Mouse (Mus musculus) testis, postnatal 14 days (tissue): ENCODE measurements around the gene Gm16405.
"Not testable (repeated sequence)": the region's sequence is repeated elsewhere in the genome, so short reads cannot be mapped to it uniquely, and the experiment has no call there.

Experiments used
- DNase-seq: peaks from one replicate; pipeline ENCODE4 v3.0.0; 2021; ENCODE audit warnings: low spot score

Gene Gm16405

DNA sequence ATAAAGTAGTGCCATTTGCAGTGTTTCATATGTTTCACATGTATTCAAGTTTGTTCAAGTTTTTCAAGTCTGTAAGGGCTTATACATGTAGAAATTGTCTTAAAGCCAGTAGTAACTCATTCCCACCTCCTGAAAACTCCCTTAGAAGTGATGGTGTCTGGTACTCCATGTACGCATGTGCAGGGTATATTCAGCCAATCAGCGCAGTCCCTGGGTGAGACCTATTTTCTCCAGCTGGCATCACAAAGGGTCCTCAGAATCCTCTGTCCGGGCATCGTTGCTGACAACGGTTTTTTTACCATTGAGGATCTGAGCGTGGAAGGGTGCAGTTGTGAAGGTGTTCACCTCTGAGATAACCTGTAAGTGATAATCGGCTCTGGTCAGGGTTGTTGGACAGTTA lies at the start of gene Gm16405:
Gene Gm16405 (plus strand): TSS at position 301 of the 400 bp plus-strand sequence.
- DNase-seq: not testable (repeated sequence)
